Mouse (Mus musculus): Measurements from ENCODE around the gene Olfr376.

DNA sequence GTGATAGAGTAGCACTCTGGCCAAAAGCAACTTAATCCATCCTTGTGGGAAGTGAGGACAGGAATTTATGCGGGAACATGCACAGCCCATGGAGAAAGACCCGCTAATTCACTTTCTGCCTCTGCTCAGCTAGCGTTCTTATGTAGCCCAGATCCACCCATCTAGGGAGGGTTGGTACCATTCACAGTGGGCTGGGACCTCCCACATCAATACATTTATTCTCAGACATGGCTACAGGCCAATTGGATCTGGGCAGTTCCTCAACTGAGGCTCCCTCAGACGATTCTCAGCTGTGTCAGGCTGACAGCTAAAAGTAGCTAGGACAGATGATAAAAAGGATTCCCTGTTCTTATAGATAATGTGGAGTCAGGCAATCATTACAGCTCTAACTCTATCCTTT, 43.7 kb upstream of the Olfr376 start:
- no peak for TF ChIP-seq CTCF (IDR thresholded peaks at IDR 0.05; ENCODE audit: low read depth, low read length)
- no peak for TF ChIP-seq POLR2A (IDR thresholded peaks at IDR 0.05; ENCODE audit: extremely low read depth, insufficient read depth, low read length)

Data from liver, adult 2 months (tissue).